Mouse (Mus musculus) olfactory bulb, adult 2 months (tissue): ENCODE data around the gene Erc2.

ENCODE experiments used
- CTCF ChIP-seq: fragments of 200-500 bp; IDR thresholded peaks from 2 replicates; pipeline ENCODE4 v1.5.1; 2012; ENCODE audit warnings: low read depth, mild to moderate bottlenecking, low read length, moderate library complexity; ENCODE audit not compliant: insufficient read depth
- POLR2A ChIP-seq: fragments of 200-500 bp; IDR thresholded peaks from 2 replicates; pipeline ENCODE4 v1.6.1; 2012; ENCODE audit warnings: mild to moderate bottlenecking, low read depth, low read length, moderate library complexity; ENCODE audit not compliant: insufficient read depth

GRCm38 (mm10) chr14:27852606-27853005 lies 230.4 kb downstream of the Erc2 start:
- TF ChIP-seq CTCF: no peak
- TF ChIP-seq POLR2A: no peak
